Mouse (Mus musculus) monocyte, adult 59 days (primary cell): ENCODE measurements around the gene Pprc1. TPM values are rescaled to one million over a fixed set of nuclear protein-coding genes. Genes with fewer than 3 reads are reported as not detected.

Experiments
- total RNA-seq, 2 experiments: library from RNA; stranded (reverse); gene quantifications; one replicate each; pipeline ENCODE4 v1.2.4; 2023

The Pprc1 gene
- total RNA-seq: 10 to 100 TPM; 67.6 to 70.4 TPM

GRCm38 (mm10) chr19:46044271-46044992, at the start of gene Pprc1:
Gene Pprc1 (plus strand): TSS chr19:46044886.

GRCm38 (mm10) chr19:45997785-45998693, 46.6 kb upstream of the Pprc1 start, which contains the start of gene Armh3:
Gene Armh3 (minus strand): TSS chr19:45998488.

GRCm38 (mm10) chr19:46003371-46004226, 41.1 kb upstream of the Pprc1 start, which contains the start of gene Hps6:
Gene Hps6 (plus strand): TSS chr19:46003508.

GRCm38 (mm10) chr19:46044993-46045695, 458 bp downstream of the Pprc1 start, which contains the start of gene Ldb1:
Gene Ldb1 (minus strand): TSS chr19:46045214.

GRCm38 (mm10) chr19:46075616-46076607, 31.2 kb downstream of the Pprc1 start, which contains the start of gene Nolc1:
Gene Nolc1 (plus strand): TSS chr19:46075863.

Other genes starting within 250 kb of the Pprc1 start
- gene Kcnip2, start 228.8 kb upstream of the Pprc1 start, total RNA-seq: 1 to 10 TPM in 1 of 2 experiments, under 1 TPM in 1; 0.58 to 1.4 TPM
- gene Armh3, start 46.4 kb upstream of the Pprc1 start, total RNA-seq: 10 to 100 TPM; 20.0 to 20.6 TPM
- gene Hps6, start 41.4 kb upstream of the Pprc1 start, total RNA-seq: 10 to 100 TPM; 11.8 TPM
- gene Ldb1, start 328 bp downstream of the Pprc1 start, total RNA-seq: 100 to 1,000 TPM; 116 to 118 TPM
- 10 to 100 TPM; 37.2 to 43.7 TPM for gene Nolc1, start 31.0 kb downstream of the Pprc1 start, total RNA-seq
- not detected for gene Elovl3, start 87.0 kb downstream of the Pprc1 start, total RNA-seq
- not detected for gene Pitx3, start 103.4 kb downstream of the Pprc1 start, total RNA-seq
- gene Gbf1, start 107.6 kb downstream of the Pprc1 start, total RNA-seq: 10 to 100 TPM; 72.3 to 76.8 TPM